Mouse (Mus musculus) limb, embryonic 14.5 days (tissue): ENCODE results near the gene Hnrnpul1. TPM values are rescaled to one million over a fixed set of nuclear protein-coding genes. Genes with fewer than 3 reads are reported as not detected.

Source experiments
- ATAC-seq: fragments of 200-750 bp; cut with Nextera tagmentation; 2 replicates; pipeline ENCODE4 v1.8.0; 2017; ENCODE audit warnings: low read depth, moderate number of reproducible peaks, moderate TSS enrichment; ENCODE audit not compliant: low FRiP score
- DNase-seq: peaks from one replicate; pipeline ENCODE4 v3.0.0-alpha.2; 2015; ENCODE audit warnings: low spot score
- H3K27ac ChIP-seq: fragments of 300-500 bp; sonication (generic); replicated peaks from 2 replicates; pipeline ENCODE4 v1.5.1; 2014; ENCODE audit warnings: low read depth, mild to moderate bottlenecking, low read length, moderate library complexity, mixed read lengths
- H3K27me3 ChIP-seq: fragments of 300-500 bp; sonication (generic); 2 replicates; pipeline ENCODE4 v1.6.1; 2014; ENCODE audit warnings: low read length, mixed read lengths; ENCODE audit not compliant: control insufficient read depth, insufficient read depth
- H3K36me3 ChIP-seq: fragments of 300-500 bp; sonication (generic); 2 replicates; pipeline ENCODE4 v1.6.1; 2014; ENCODE audit warnings: mild to moderate bottlenecking, low read length, moderate library complexity, mixed read lengths; ENCODE audit not compliant: control insufficient read depth, insufficient read depth
- H3K4me1 ChIP-seq: fragments of 300-500 bp; sonication (generic); 2 replicates; pipeline ENCODE4 v1.6.1; 2014; ENCODE audit warnings: antibody characterized with exemption, low read length, mixed read lengths; ENCODE audit not compliant: control insufficient read depth, insufficient read depth
- H3K4me2 ChIP-seq: fragments of 300-500 bp; sonication (generic); replicated peaks from 2 replicates; pipeline ENCODE4 v1.6.1; 2014; ENCODE audit warnings: low read depth, mild to moderate bottlenecking, low read length, moderate library complexity; ENCODE audit not compliant: severe bottlenecking
- H3K4me3 ChIP-seq: fragments of 300-500 bp; sonication (generic); replicated peaks from 2 replicates; pipeline ENCODE4 v1.5.1; 2014; ENCODE audit warnings: low read length
- H3K9ac ChIP-seq: fragments of 300-500 bp; sonication (generic); 2 replicates; pipeline ENCODE4 v1.6.1; 2014; ENCODE audit warnings: mild to moderate bottlenecking, low read depth, low read length, moderate library complexity; ENCODE audit not compliant: severe bottlenecking
- H3K9me3 ChIP-seq: fragments of 300-500 bp; sonication (generic); 2 replicates; pipeline ENCODE4 v1.6.1; 2016; ENCODE audit warnings: low read length; ENCODE audit not compliant: control insufficient read depth
- POLR2A ChIP-seq: fragments of 200-500 bp; IDR thresholded peaks from 2 replicates; pipeline ENCODE4 v1.8.0; 2012; ENCODE audit warnings: inconsistent platforms, mild to moderate bottlenecking, moderate library complexity, borderline replicate concordance; ENCODE audit not compliant: insufficient read depth, insufficient read length; ENCODE audit errors: extremely low read depth
- WGBS: fragments of 180-500 bp; shearing (Covaris S2); extraction: QIAGEN DNeasy Blood & Tissue Kit; methylation state at CpG from one replicate; pipeline ENCODE4 v1.1.7; 2014; 5-methylcytosine and 5-hydroxymethylcytosine counted together
- polyA plus RNA-seq, 2 experiments: library from polyadenylated mRNA; depleted of rRNA in 1 of 2; stranded (reverse) in 1 of 2; unstranded in 1 of 2; fragments of >200 nt; fragmentation: Nextera tagmentation in 1 of 2; extraction: Ambion mirVana in 1 of 2; gene quantifications; 2 replicates each; pipeline versions ENCODE4 v1.2.1 to v1.2.3; 2012 to 2014

Hnrnpul1 gene
- polyA plus RNA-seq, 2 experiments: 66.8 to 80.7 TPM

GRCm38 (mm10) chr7:25746844-25747243 lies 7.7 kb downstream of the Hnrnpul1 start:
- H3K4me1 ChIP-seq: no peaks in the 10 kb centered on the region
- no peaks in the 10 kb centered on the region for H3K27me3 ChIP-seq
- H3K9me3 ChIP-seq: no peaks in the 10 kb centered on the region
- no peak overlapping the region for H3K4me3 ChIP-seq
- no peak overlapping the region for H3K4me2 ChIP-seq
- DNase-seq (no peak), ATAC-seq (no peak)
- 79% methylated on average over 3 of the region's 3 CpGs for WGBS
- peaks cover 98% of the 10 kb centered on the region for H3K36me3 ChIP-seq
- no peak overlapping the region for H3K9ac ChIP-seq
- no peak overlapping the region for H3K27ac ChIP-seq
- no peak for TF ChIP-seq POLR2A

- Histone ChIP-seq H3K4me1 (no peaks in the 10 kb centered on the region), H3K36me3 (peaks cover 97% of the 10 kb centered on the region), H3K9me3 (no peaks in the 10 kb centered on the region), H3K27me3 (no peaks in the 10 kb centered on the region), H3K27ac (no peak overlapping the region), H3K4me3 (no peak overlapping the region), H3K9ac (no peak overlapping the region), H3K4me2 (no peak overlapping the region)
- 86% methylated on average over 3 of the region's 3 CpGs for WGBS
- ATAC-seq (no peak), DNase-seq (no peak)
- no peak for TF ChIP-seq POLR2A
Observed at GRCm38 (mm10) chr7:25738277-25738676, 16.3 kb downstream of the Hnrnpul1 start.

- no peak for ATAC-seq
- no peak overlapping the region for H3K4me2 ChIP-seq
- DNase-seq: no peak
- H3K9me3 ChIP-seq: no peaks in the 10 kb centered on the region
- H3K27ac ChIP-seq: no peak overlapping the region
- 93% methylated on average over 2 of the region's 2 CpGs for WGBS
- no peak overlapping the region for H3K4me3 ChIP-seq
- peaks cover 97% of the 10 kb centered on the region for H3K36me3 ChIP-seq
- H3K27me3 ChIP-seq: no peaks in the 10 kb centered on the region
- H3K4me1 ChIP-seq: no peaks in the 10 kb centered on the region
- TF ChIP-seq POLR2A: no peak
- no peak overlapping the region for H3K9ac ChIP-seq
Observed at GRCm38 (mm10) chr7:25736920-25737319, 17.6 kb downstream of the Hnrnpul1 start.

- Histone ChIP-seq H3K4me2 (no peak overlapping the region), H3K9ac (no peak overlapping the region), H3K27ac (no peak overlapping the region), H3K27me3 (no peaks in the 10 kb centered on the region), H3K9me3 (no peaks in the 10 kb centered on the region), H3K36me3 (peaks cover 97% of the 10 kb centered on the region), H3K4me3 (no peak overlapping the region), H3K4me1 (no peaks in the 10 kb centered on the region)
- DNase-seq (no peak), ATAC-seq (no peak)
- 68% methylated on average over 4 of the region's 4 CpGs for WGBS
- TF ChIP-seq POLR2A: no peak
Observed at GRCm38 (mm10) chr7:25734991-25735390, 19.6 kb downstream of the Hnrnpul1 start.

- ATAC-seq: no peak
- Histone ChIP-seq H3K9me3 (no peaks in the 10 kb centered on the region), H3K9ac (no peak overlapping the region), H3K27ac (no peak overlapping the region), H3K36me3 (peaks cover 98% of the 10 kb centered on the region), H3K4me1 (no peaks in the 10 kb centered on the region), H3K4me3 (no peak overlapping the region), H3K4me2 (no peak overlapping the region), H3K27me3 (no peaks in the 10 kb centered on the region)
- DNase-seq: no peak
- WGBS: 91% methylated on average over 8 of the region's 8 CpGs
- TF ChIP-seq POLR2A: no peak
Observed at GRCm38 (mm10) chr7:25731294-25732055, 23.1 kb downstream of the Hnrnpul1 start.
